Mouse (Mus musculus) liver, adult 2 months (tissue): ENCODE data around the gene Hephl1.
"Not testable (repeated sequence)": the region's sequence is repeated elsewhere in the genome, so short reads cannot be mapped to it uniquely, and the experiment has no call there.

Experiments used
- CTCF ChIP-seq: fragments of 200-500 bp; IDR thresholded peaks from 2 replicates; pipeline ENCODE4 v1.5.1; 2011; ENCODE audit warnings: low read depth, low read length, control low read depth
- POLR2A ChIP-seq: fragments of 200-500 bp; IDR thresholded peaks from 2 replicates; pipeline ENCODE4 v1.6.1; 2011; ENCODE audit warnings: low read length, control low read depth; ENCODE audit not compliant: insufficient read depth; ENCODE audit errors: extremely low read depth

- TF ChIP-seq CTCF, POLR2A: not testable (repeated sequence)
Measured at GRCm38 (mm10) chr9:15098421-15098820, 13.5 kb downstream of the Hephl1 start.
